Mouse (Mus musculus): ENCODE measurements around the gene Usp25.

GRCm38 (mm10) chr16:77125908-77126307, 112.4 kb downstream of the Usp25 start:
- TF ChIP-seq POLR2A (IDR thresholded peaks at IDR 0.05; ENCODE audit: borderline replicate concordance, low read depth, low read length) (no peak), CTCF (IDR thresholded peaks at IDR 0.05; ENCODE audit: low read depth, low read length) (no peak)

Measured in bone marrow macrophage, adult 2 months (primary cell).